Mouse (Mus musculus): ENCODE results near the gene Aknad1.

DNA sequence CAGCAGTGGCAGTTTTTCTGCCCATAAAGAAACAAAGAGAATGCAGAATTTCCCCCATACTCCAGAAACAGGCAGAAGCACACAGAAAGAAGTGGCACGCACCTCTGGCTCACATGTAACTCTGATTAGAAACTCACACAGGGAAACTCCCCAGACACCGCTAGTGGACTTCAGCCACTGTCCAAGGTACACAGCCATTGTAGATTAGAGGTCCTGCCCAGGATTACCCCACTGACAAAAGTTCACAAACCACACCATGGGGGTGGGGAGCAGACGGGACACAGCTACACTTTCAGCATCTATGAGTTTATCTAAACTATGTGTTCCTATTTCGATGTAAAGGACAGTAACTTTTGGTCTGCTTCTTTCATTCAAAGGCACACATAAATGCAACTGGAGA, 24.6 kb upstream of the Aknad1 start:
- no peak for TF ChIP-seq CTCF (IDR thresholded peaks at IDR 0.05; ENCODE audit: low read depth, low read length)
- TF ChIP-seq POLR2A (IDR thresholded peaks at IDR 0.05; ENCODE audit: borderline replicate concordance, low read depth, low read length), result no peak

Data from bone marrow macrophage, adult 2 months (primary cell).